Mouse (Mus musculus) kidney, postnatal 14 days (tissue): Measurements from ENCODE around the gene Tpp1.
A peak's percentile ranks its signal among the peaks of the same experiment; 100 is the strongest.

Source experiments
- DNase-seq: peaks from one replicate; pipeline ENCODE4 v3.0.0; 2022; ENCODE audit warnings: mixed read lengths

The Tpp1 gene

GRCm38 (mm10) chr7:105726144-105726979 lies 25.7 kb downstream of the Tpp1 start:
- DNase-seq: peak; percentile 71

- no peak for DNase-seq
Observed at GRCm38 (mm10) chr7:105721916-105722315, 30.1 kb downstream of the Tpp1 start.

- DNase-seq: no peak
Observed at GRCm38 (mm10) chr7:105715366-105715765, 36.7 kb downstream of the Tpp1 start.

- no peak for DNase-seq
Observed at GRCm38 (mm10) chr7:105708733-105709132, 43.3 kb downstream of the Tpp1 start.

- DNase-seq: no peak
Observed at GRCm38 (mm10) chr7:105703816-105704215, 48.2 kb downstream of the Tpp1 start.

- DNase-seq: no peak
Observed at GRCm38 (mm10) chr7:105703184-105703583, 48.9 kb downstream of the Tpp1 start.
